Mouse (Mus musculus) bone marrow, adult 2 months (tissue): Measurements from ENCODE around the gene Tmem104.

Experiments used
- CTCF ChIP-seq: fragments of 200-500 bp; IDR thresholded peaks from 2 replicates; pipeline ENCODE4 v1.5.1; 2011; ENCODE audit warnings: low read length, control low read depth; ENCODE audit not compliant: control insufficient read depth, insufficient read depth
- POLR2A ChIP-seq: fragments of 200-500 bp; IDR thresholded peaks from 2 replicates; pipeline ENCODE4 v1.6.1; 2011; ENCODE audit warnings: low read depth, mild to moderate bottlenecking, control low read depth, low read length, borderline replicate concordance; ENCODE audit not compliant: control insufficient read depth

DNA sequence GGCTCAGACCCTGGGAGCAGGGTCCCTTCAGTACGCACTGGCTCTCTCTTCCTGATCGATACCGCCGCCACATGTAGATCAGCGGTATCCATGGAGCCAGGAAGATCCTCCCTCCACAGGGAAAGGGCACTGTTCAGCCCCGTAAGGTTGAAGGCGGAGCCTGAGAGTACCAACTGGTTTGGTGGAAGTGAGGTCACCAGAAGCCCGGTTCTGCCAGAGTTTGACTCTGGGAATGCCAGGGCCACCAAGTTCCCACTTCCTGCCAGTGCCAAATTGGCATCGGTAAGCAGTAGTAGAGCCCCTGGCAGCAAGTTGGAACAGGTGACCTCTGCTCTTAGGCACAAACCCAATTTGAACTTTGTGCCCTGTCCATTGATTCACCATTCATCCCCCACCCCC, 22.3 kb upstream of the Tmem104 start:
- TF ChIP-seq POLR2A: no peak
- no peak for TF ChIP-seq CTCF
